Mouse (Mus musculus): ENCODE results near the gene Cd276. TPM values are rescaled to one million over a fixed set of nuclear protein-coding genes. Genes with fewer than 3 reads are reported as not detected.

The Cd276 gene
- total RNA-seq, 4 experiments from 2014 or later: 6.7 to 8.6 (median 7.7) TPM

DNA sequence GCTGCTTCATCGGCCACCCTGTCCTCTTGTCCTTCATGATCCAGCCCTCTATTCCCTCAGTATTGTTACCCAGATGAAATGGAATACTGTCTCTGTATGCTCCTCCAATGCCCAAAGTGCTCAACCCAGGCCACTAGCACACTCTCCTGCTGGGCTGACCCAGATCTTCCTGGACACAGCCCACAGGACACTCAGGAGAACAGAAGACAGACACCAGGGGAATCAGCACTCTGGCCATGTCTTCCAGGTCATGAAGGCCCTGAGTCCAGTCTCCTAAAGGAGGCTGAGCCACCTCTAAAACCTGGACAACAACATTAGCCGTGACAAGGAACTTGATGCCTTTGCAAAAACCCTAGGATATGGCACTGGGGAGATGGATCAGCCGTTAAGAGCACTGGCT, 38.8 kb downstream of the Cd276 start:
- no peak for DNase-seq (ENCODE audit: low spot score in 2 of 2)

GRCm38 (mm10) chr9:58513749-58514148, 41.5 kb downstream of the Cd276 start:
- DNase-seq (ENCODE audit: low spot score in 2 of 2): no peak

DNA sequence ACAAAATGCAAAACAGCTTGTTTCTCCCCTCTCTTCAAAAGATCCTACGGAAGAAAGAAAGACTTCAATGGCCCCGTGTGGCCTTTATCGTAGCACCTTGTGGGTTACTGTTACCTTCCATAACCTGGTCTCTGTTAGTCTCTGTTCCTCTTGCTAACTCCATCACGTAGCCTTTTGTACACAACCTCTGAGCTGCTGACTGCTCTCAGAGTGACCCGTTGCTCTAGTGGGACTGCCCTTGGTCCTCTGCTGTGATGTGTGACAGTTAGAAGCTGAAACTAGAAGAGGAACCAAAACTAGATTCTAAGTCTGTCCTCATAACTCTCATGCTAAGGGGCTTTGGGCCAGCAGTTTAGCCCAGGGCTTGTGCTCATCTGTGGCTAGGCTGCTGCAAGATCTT, 44.8 kb downstream of the Cd276 start:
- no peak for DNase-seq (ENCODE audit: low spot score in 2 of 2)

DNA sequence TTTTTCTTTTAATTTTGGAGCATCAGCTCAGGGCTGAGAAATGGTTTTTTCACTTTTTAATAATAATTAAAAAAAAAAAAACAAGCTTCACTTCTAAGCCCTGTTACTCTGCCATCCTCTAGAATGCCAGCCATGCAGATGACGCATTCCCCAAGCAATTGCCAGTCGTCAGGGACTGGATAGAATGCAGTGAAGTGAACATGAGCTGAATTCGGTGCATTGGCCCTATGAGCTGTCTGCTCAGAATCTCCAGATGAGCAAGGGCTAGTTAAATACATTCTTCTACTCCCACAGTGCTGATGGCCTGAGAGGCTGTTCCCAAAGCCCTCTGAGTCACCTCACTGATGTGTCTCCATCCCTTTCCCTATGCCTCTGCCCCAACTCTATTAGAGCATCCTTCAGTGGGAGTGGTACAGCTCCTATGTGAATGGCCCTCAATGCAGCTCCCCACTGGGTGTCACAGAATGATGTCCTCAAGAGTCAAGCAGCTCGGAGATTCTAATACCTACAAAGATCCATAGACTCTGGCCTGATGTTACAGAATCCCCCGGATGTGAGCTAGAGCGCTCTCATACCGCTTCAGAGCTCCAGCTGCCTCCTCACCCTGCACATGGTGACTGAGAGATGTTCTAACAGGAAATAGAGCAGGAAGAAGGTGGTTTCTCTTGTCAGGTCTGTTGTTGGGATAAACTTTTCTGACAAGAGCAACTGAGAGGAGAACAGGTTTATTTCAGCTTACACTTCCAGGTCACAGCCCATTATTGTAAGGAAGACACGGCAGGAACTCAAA, 47.8 kb downstream of the Cd276 start:
- no peak for DNase-seq (ENCODE audit: low spot score in 2 of 2)

DNA sequence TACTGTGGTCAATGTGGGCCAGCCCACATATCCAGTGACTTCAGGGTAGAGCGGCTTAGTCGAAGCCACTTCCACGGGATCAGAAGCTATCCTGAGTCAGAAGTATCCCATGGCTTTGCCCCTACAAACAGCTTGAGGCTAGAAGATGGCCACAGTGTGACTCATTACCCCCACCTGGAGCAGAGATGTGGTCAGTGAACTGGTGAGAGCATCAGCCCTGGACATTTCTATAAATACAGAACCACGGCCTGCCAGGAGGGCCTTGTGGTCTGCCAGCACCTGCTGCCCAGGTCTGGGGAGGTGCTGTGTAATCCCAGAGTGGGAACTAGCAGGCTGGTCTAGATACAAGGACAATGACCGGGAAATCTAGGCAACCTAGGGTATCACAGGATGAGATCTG, 54.3 kb downstream of the Cd276 start:
- no peak for DNase-seq (ENCODE audit: low spot score in 2 of 2)

DNA sequence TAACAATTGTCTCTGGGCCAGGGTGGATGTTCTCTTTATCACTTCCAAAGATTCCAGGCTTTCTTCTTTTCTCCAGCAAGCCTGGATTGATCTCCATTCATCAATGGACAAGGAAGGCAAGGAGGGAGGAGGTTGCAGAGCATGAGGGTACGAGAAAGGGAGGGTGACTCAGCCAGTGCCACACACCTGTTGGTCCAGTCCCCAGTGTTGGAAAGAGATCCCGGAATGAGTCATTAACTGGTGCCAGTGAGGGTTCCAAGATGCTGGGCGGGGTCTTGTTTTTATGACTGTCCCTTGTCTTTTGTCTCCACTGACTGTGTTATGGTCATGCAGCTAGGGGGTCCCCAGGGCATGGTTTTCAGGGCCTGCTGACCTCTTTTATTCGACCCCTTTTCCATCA, 57.3 kb downstream of the Cd276 start:
- DNase-seq (ENCODE audit: low spot score in 2 of 2): no peak

DNA sequence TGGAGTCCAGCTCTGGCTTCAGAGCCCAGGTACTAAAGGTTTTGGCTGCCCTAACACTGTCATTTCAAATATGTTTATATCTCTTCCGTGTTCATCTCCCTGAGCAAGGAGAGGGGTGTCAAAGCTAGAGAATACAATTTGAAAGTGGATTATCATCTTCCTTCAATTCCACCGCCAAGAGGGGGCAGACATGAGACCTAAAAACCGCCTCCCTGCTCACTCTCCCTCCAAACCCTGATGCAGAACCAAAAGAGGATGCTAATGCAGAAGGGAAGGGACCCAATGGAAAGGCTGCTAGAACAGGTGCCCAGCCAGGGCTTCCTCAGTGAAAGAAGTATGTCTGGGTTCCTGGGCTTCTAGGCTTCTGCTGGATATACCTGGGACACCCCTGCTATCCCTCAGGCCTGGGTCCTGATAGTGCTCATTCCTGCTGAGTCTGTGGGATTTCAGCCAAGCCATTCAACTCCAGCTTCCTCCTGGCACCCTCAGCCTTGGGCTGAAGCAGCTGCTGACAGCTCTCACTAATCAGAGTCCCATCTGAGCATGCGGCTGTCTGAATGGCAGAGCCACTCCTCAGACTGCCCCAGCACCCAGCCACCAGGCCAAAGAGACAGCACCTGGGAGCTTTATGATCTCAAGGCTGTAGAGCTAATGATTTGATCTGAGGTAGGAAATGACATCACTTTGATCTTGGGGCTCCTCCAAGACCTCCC, 58.6 kb downstream of the Cd276 start:
- DNase-seq (ENCODE audit: low spot score in 2 of 2): no peak

GRCm38 (mm10) chr9:58495035-58495434, 60.2 kb downstream of the Cd276 start:
- no peak for DNase-seq (ENCODE audit: low spot score in 2 of 2)

- DNase-seq (ENCODE audit: low spot score in 2 of 2): no peak
Observed at GRCm38 (mm10) chr9:58490391-58490790, 64.8 kb downstream of the Cd276 start.

DNA sequence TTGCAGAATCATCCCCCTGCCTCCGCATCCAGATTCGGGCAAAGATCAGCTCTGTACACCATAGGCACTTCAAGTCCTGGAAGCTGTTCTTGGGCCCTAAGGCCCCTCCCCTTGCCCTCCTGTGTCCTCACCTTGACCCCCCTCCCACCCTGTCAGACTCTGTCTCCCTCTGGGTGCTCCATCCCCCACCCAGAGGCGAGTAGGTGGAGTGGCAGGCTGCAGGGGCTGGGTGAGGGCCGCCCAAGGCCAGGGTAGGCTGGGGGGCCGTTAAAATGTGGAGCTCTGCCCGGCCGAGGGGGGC, 65.4 kb downstream of the Cd276 start:
- no peak for DNase-seq (ENCODE audit: low spot score in 2 of 2)

DNA sequence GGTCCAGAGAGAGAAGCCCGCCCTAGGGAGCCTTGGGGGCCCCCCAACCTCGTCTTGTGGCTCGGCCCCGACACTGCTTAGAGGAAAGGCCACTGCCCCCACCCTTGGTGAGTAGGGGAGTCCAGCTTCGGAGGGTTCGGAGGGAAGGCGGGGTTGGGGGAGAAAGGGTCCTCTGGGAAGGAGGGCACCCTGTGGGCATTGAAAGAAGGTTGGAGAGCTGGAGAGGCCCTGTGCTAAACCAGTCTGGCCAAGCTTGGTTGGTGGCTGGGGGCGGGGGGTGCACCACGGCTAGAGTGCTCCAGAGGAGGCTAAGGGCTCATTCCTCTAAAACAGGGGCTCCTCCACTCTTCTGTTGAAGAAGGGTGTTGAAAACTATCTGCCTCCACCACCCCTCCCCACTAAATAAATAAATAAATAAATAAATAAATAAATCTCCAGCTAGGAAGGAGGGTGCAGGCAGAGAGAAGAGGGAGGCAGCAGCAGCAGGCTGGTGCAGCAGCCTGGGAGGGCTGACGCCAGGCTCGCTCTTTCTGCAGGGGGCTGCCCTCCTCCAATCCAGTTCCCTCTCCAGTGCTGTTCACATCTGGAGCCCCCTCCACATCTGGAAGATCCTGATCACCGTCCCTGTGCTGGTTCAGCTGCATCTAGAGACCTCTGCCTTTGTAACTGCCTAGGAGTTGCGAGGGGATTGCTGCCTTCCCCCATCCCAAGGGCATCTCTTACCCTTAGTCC, 65.9 kb downstream of the Cd276 start:
- no peak for DNase-seq (ENCODE audit: low spot score in 2 of 2)

DNA sequence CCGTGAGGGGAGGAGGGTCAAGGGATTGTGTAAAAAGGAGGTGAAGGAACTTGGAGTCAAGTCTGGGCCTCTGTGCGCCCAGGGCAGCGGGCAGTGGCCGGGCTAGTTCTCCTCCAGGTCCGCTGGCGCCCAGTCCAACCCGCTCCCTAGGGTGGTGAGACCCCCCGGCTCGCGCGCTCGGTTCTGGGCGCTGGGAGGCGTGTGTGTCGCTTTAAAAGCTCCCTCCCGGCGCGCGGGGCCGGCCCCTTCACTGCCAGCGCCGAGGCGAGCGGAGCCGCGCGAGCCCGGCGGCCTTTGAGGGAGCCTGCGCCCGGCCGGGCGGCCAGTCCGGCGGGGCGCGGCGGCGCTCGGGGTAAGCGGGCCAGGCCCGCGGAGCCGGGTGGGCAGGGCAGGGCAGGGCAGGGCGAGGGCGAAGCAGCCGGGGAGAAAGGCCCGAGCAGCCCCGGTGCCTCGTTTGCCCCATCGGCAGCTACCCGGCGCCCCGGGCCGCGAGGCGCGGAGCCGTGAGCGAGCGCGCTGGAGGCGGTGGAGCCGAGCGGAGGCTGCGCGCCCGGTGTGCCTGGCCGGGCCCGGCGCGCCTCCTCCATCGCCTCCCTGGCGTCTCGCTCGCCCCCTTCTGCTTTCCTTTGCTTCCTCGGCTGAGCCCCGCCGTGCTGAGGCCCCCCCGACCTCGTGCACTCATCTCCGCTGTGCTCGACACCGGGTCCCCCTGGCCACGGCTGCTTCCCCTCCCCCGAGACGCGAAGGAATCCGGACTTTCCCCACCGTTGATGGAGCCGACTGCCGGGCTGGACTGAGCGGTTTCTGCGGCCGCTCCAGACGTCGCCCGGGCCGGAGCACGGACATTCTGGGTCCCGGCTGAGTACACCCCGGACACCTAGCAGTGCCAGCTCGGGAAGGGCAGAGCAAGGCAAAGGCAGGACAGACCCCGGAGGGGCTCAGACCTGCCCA, 67.1 kb downstream of the Cd276 start, which contains the start of gene Insyn1:
Gene Insyn1, plus strand, starts transcription at position 753 of the 951 bp plus-strand sequence.
- DNase-seq (ENCODE audit: low spot score in 2 of 2): no peak

DNA sequence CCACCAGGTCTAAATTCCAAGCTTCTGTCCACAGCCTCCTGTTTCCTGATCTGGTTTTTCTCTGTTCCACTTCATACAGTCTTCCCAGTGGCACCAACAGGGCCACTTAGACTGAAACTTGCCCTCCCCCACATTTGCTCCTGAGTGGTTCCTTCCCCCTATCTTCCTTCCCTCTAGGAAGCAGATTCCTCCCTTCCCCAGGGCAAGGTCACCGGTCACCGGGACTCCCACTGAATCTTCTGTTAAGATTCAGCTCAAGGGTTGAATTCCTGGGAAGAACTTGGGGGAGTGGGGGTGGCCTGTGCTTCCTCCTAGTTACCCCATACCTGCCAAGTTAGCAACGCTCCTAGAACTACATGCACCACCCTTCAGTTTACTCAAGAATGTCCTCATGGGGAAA, 68.2 kb downstream of the Cd276 start:
- DNase-seq (ENCODE audit: low spot score in 2 of 2): no peak

Other genes starting within 250 kb of the Cd276 start
- gene Loxl1, start 242.3 kb downstream of the Cd276 start, total RNA-seq (2022): 1 to 10 TPM; 2.6 to 4.2 (median 3.0) TPM
- gene Tbc1d21, start 185.0 kb downstream of the Cd276 start, total RNA-seq (2022): not detected
- 100 to 1,000 TPM; 211 to 240 (median 223) TPM for gene Insyn1, start 66.8 kb downstream of the Cd276 start, total RNA-seq (2022)
- 100 to 1,000 TPM; 672 to 816 (median 749) TPM for gene Nptn, start 26.8 kb upstream of the Cd276 start, total RNA-seq (2022)
- gene Rec114, start 188.5 kb upstream of the Cd276 start, total RNA-seq (2022): 1 to 10 TPM in 1 of 4 experiments, not detected in 3; 1.4 TPM

Data from layer of hippocampus, adult 8-10 months (tissue).